Mouse (Mus musculus) olfactory bulb, adult 2 months (tissue): ENCODE results near the gene Ncstn.

Source experiments
- CTCF ChIP-seq: fragments of 200-500 bp; IDR thresholded peaks from 2 replicates; pipeline ENCODE4 v1.5.1; 2012; ENCODE audit warnings: low read depth, mild to moderate bottlenecking, low read length, moderate library complexity; ENCODE audit not compliant: insufficient read depth
- POLR2A ChIP-seq: fragments of 200-500 bp; IDR thresholded peaks from 2 replicates; pipeline ENCODE4 v1.6.1; 2012; ENCODE audit warnings: mild to moderate bottlenecking, low read depth, low read length, moderate library complexity; ENCODE audit not compliant: insufficient read depth

- TF ChIP-seq CTCF: no peak
- no peak for TF ChIP-seq POLR2A
Measured at GRCm38 (mm10) chr1:172052766-172053279, 29.8 kb downstream of the Ncstn start.
